ENCODE assay signal across 24 mouse cellular contexts in the genomic region with DNA sequence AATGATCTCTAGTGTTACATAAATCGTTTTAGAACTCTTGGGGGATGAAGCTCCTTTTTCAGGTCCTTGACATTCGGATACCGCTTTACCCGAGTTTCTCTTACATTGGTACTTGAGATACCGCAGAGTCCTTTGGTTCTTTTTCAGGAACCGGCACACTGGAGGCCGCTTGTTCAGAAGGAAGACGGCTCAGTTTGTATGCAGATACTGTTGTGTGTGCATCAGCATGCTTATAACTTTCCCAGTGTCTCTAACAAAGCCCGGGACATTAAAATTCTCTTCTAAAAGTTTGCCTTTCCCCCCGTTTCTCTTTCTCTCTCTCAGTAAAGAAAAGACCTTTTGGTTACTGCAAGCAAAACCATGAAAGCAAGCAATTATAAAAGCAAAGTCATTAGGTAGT. TPM values are rescaled to one million over a fixed set of nuclear protein-coding genes. Genes with fewer than 3 reads are reported as not detected.
A peak's percentile ranks its signal among the peaks of the same experiment; 100 is the strongest.
DNase-seq lines count a peak whose midpoint lies in the region; ATAC-seq and TF ChIP-seq lines count a peak whose summit lies in the region.
"Had no signal": no experiment of that assay in that cellular context is flagged by ENCODE, and none has a peak within 500 bp of the region (broad histone marks: within the 10 kb centered on the region; RNA-seq: fewer than 3 reads in every experiment).

No protein-coding gene starts in this region.

- no peak overlapping the region for H3K9ac ChIP-seq in hindbrain, postnatal 0 days (replicated peaks; ENCODE audit: low read length)
- no peak overlapping the region for H3K9ac ChIP-seq in hindbrain, embryonic 11.5 days (ENCODE audit: low read depth, low read length)
- H3K9ac ChIP-seq in neural tube, embryonic 15.5 days (replicated peaks): no peak overlapping the region
- H3K9ac ChIP-seq: embryonic facial prominence, embryonic 13.5 days; embryonic facial prominence, embryonic 15.5 days; forebrain, embryonic 12.5 days had no signal

- no peaks in the 10 kb centered on the region for H3K4me1 ChIP-seq in hindbrain, postnatal 0 days (ENCODE audit: insufficient read depth, low read length)
- no peaks in the 10 kb centered on the region for H3K4me1 ChIP-seq in hindbrain, embryonic 11.5 days (replicated peaks; ENCODE audit: control insufficient read depth, insufficient read depth, low read length)
- no peaks in the 10 kb centered on the region for H3K4me1 ChIP-seq in neural tube, embryonic 15.5 days
- H3K4me1 ChIP-seq: embryonic facial prominence, embryonic 13.5 days; embryonic facial prominence, embryonic 15.5 days; forebrain, embryonic 10.5 days; forebrain, embryonic 12.5 days had no signal

- H3K27me3 ChIP-seq in hindbrain, postnatal 0 days (ENCODE audit: insufficient read depth, low read length): no peaks in the 10 kb centered on the region
- no peaks in the 10 kb centered on the region for H3K27me3 ChIP-seq in hindbrain, embryonic 11.5 days (ENCODE audit: control insufficient read depth, insufficient read depth, low read length)
- no peaks in the 10 kb centered on the region for H3K27me3 ChIP-seq in neural tube, embryonic 15.5 days (replicated peaks)
- H3K27me3 ChIP-seq: embryonic facial prominence, embryonic 13.5 days; embryonic facial prominence, embryonic 15.5 days; forebrain, embryonic 12.5 days had no signal

- no peaks in the 10 kb centered on the region for H3K9me3 ChIP-seq in hindbrain, postnatal 0 days (ENCODE audit: low read length)
- H3K9me3 ChIP-seq in hindbrain, embryonic 11.5 days (ENCODE audit: control insufficient read depth, low read length): no peaks in the 10 kb centered on the region
- H3K9me3 ChIP-seq in neural tube, embryonic 15.5 days (replicated peaks): no peaks in the 10 kb centered on the region
- H3K9me3 ChIP-seq: embryonic facial prominence, embryonic 15.5 days; forebrain, embryonic 12.5 days had no signal

- H3K27ac ChIP-seq in hindbrain, postnatal 0 days: peak overlapping the region; percentile 65
- no peak overlapping the region for H3K27ac ChIP-seq in hindbrain, embryonic 11.5 days (ENCODE audit: low read depth, low read length)
- H3K27ac ChIP-seq in layer of hippocampus, adult 2 months: peak overlapping the region; percentile 30; the same call in 1 of the 2 replicates
- no peak overlapping the region for H3K27ac ChIP-seq in neural tube, embryonic 15.5 days (replicated peaks)
- H3K27ac ChIP-seq: embryonic facial prominence, embryonic 13.5 days; embryonic facial prominence, embryonic 15.5 days; forebrain, embryonic 10.5 days; forebrain, embryonic 12.5 days had no signal

- no peak overlapping the region for H3K4me2 ChIP-seq in hindbrain, postnatal 0 days (ENCODE audit: low read depth, low read length)
- H3K4me2 ChIP-seq in hindbrain, embryonic 11.5 days (replicated peaks; ENCODE audit: low read depth, low read length): no peak overlapping the region
- H3K4me2 ChIP-seq in neural tube, embryonic 15.5 days: no peak overlapping the region
- H3K4me2 ChIP-seq: embryonic facial prominence, embryonic 13.5 days; embryonic facial prominence, embryonic 15.5 days; forebrain, embryonic 12.5 days had no signal

- no peak for TF ChIP-seq CTCF in hindbrain, postnatal 0 days (IDR thresholded peaks at IDR 0.05; ENCODE audit: low read depth)
- TF ChIP-seq CTCF in layer of hippocampus, adult 2 months (conservative IDR thresholded peaks at IDR 0.05): no peak

- WGBS in hindbrain, postnatal 0 days: 69% methylated on average over 10 of the region's 10 CpGs
- WGBS in hindbrain, embryonic 11.5 days: 90% methylated on average over 10 of the region's 10 CpGs
- WGBS in neural tube, embryonic 15.5 days: 65% methylated on average over 10 of the region's 10 CpGs

- ATAC-seq in frontal cortex, adult (ENCODE audit: low TSS enrichment): 0 out of 2 replicates have a peak, but pooled peaks have one; percentile 50
- ATAC-seq in hindbrain, postnatal 0 days: no peak
- ATAC-seq in hindbrain, embryonic 11.5 days (ENCODE audit: low FRiP score): no peak
- ATAC-seq in neural tube, embryonic 15.5 days (ENCODE audit: low FRiP score): peak; percentile 63; the same call in 1 of the 2 replicates
- ATAC-seq: forebrain, embryonic 14.5 days; forebrain, embryonic 16.5 days had no signal

- no peak overlapping the region for H3K4me3 ChIP-seq in hindbrain, postnatal 0 days (ENCODE audit: low read length)
- no peak overlapping the region for H3K4me3 ChIP-seq in hindbrain, embryonic 11.5 days (ENCODE audit: low read depth, low read length)
- no peak overlapping the region for H3K4me3 ChIP-seq in layer of hippocampus, adult 2 months
- no peak overlapping the region for H3K4me3 ChIP-seq in neural tube, embryonic 15.5 days (replicated peaks)
- H3K4me3 ChIP-seq: embryonic facial prominence, embryonic 13.5 days; embryonic facial prominence, embryonic 15.5 days; erythroblast, embryonic 14.5 days; forebrain, embryonic 10.5 days; forebrain, embryonic 12.5 days had no signal

- no peak for DNase-seq in frontal cortex, postnatal 14 days (ENCODE audit: low spot score in 2 of 2)
- peak; percentile 27 for DNase-seq in hindbrain, postnatal 0 days (ENCODE audit: low spot score)
- DNase-seq in hindbrain, embryonic 11.5 days (ENCODE audit: low spot score): no peak
- no peak for DNase-seq in layer of hippocampus, adult 2 months (ENCODE audit: low spot score in 2 of 2)
- DNase-seq in layer of hippocampus, postnatal 25 days (ENCODE audit: extremely low spot score in 1 of 2, low spot score in 1 of 2): no peak
- no peak for DNase-seq in neural tube, embryonic 10.5 days (ENCODE audit: extremely low spot score, low spot score)
- DNase-seq: adrenal gland, adult 2 months; adrenal gland, postnatal 10 days; adrenal gland, postnatal 25 days; cerebellum, adult 11 months; cerebellum, adult 18-20 months; cerebellum, adult 8-10 months; cerebellum, postnatal 10 days; cerebellum, postnatal 36 days; embryo, embryonic 11 days had no signal

- H3K36me3 ChIP-seq in hindbrain, postnatal 0 days (ENCODE audit: insufficient read depth, low read length): no peaks in the 10 kb centered on the region
- H3K36me3 ChIP-seq in hindbrain, embryonic 11.5 days (ENCODE audit: control insufficient read depth, insufficient read depth, low read length): no peaks in the 10 kb centered on the region
- no peaks in the 10 kb centered on the region for H3K36me3 ChIP-seq in neural tube, embryonic 15.5 days
- H3K36me3 ChIP-seq: embryonic facial prominence, embryonic 13.5 days; embryonic facial prominence, embryonic 15.5 days; forebrain, embryonic 12.5 days had no signal

RNA-seq across cellular contexts. Expression of gene Zfp277, which starts 45.9 kb away (rescaled TPM):
- 21.6 and 24.6 TPM in 2 replicates for total RNA-seq in hindbrain, postnatal 0 days (2014; rRNA removed)
- polyA plus RNA-seq in hindbrain, postnatal 0 days (2015; fragmentation: Nextera tagmentation; extraction: Ambion mirVana): 31.1 and 32.9 TPM in 2 replicates
- 42.3 and 46.2 TPM in 2 replicates for polyA plus RNA-seq in hindbrain, embryonic 11.5 days (2014; fragmentation: Nextera tagmentation; extraction: Ambion mirVana)
- 10 to 100 TPM; 24.2 to 26.5 TPM for total RNA-seq in layer of hippocampus, adult 2 months (2021)
- 10 to 100 TPM; 23.9 to 25.1 TPM for total RNA-seq in layer of hippocampus, postnatal 25 days (2021)
- 28.0 and 30.5 TPM in 2 replicates for polyA plus RNA-seq in neural tube, embryonic 15.5 days (2015; fragmentation: Nextera tagmentation; extraction: Ambion mirVana)

RNA-seq across cellular contexts. Expression of gene Dock4, which starts 45.9 kb away (rescaled TPM):
- total RNA-seq in hindbrain, postnatal 0 days (2014; rRNA removed): 25.9 and 30.7 TPM in 2 replicates
- polyA plus RNA-seq in hindbrain, postnatal 0 days (2015; fragmentation: Nextera tagmentation; extraction: Ambion mirVana): 16.4 and 16.7 TPM in 2 replicates
- polyA plus RNA-seq in hindbrain, embryonic 11.5 days (2014; fragmentation: Nextera tagmentation; extraction: Ambion mirVana): 19.8 and 29.4 TPM in 2 replicates
- total RNA-seq in layer of hippocampus, adult 2 months (2021): 100 to 1,000 TPM; 253 to 265 TPM
- total RNA-seq in layer of hippocampus, postnatal 25 days (2021): 100 to 1,000 TPM; 205 to 242 TPM
- 25.4 and 34.6 TPM in 2 replicates for polyA plus RNA-seq in neural tube, embryonic 15.5 days (2015; fragmentation: Nextera tagmentation; extraction: Ambion mirVana)

Comparison
In these comparisons a context has a peak if more than half of its experiments do, and no peak if none do; other contexts are left out.
1. H3K27ac ChIP-seq: peak in hindbrain, postnatal 0 days (single experiment) and layer of hippocampus, adult 2 months (single experiment); none in hindbrain, embryonic 11.5 days (single experiment) and neural tube, embryonic 15.5 days (single experiment).
2. ATAC-seq: peak in frontal cortex, adult (single experiment) and neural tube, embryonic 15.5 days (single experiment); none in hindbrain, postnatal 0 days (single experiment) and hindbrain, embryonic 11.5 days (single experiment).